Mouse (Mus musculus) heart, adult 2 months (tissue): ENCODE results near the gene Gm28053. TPM values are rescaled to one million over a fixed set of nuclear protein-coding genes. Genes with fewer than 3 reads are reported as not detected.
A peak's percentile ranks its signal among the peaks of the same experiment; 100 is the strongest.

ENCODE experiments used
- DNase-seq, 2 experiments: peaks; one replicate each; pipeline ENCODE4 v3.0.0; 2021
- H3K27ac ChIP-seq: fragments of 200-600 bp; 2 replicates; pipeline ENCODE4 v1.8.1; 2022
- H3K27me3 ChIP-seq: fragments of 200-500 bp; 2 replicates; pipeline ENCODE4 v1.6.1; 2012; ENCODE audit warnings: mild to moderate bottlenecking, low read length, inconsistent platforms, mixed read lengths; ENCODE audit not compliant: control insufficient read depth, insufficient read depth
- H3K36me3 ChIP-seq: fragments of 200-500 bp; 2 replicates; pipeline ENCODE4 v1.6.1; 2012; ENCODE audit warnings: low read length, inconsistent platforms; ENCODE audit not compliant: control insufficient read depth, insufficient read depth
- H3K4me1 ChIP-seq: fragments of 200-500 bp; 2 replicates; pipeline ENCODE4 v1.6.1; 2011; ENCODE audit warnings: low read length; ENCODE audit not compliant: control insufficient read depth, insufficient read depth
- H3K4me3 ChIP-seq: fragments of 200-600 bp; 2 replicates; pipeline ENCODE4 v1.8.1; 2022
- H3K79me2 ChIP-seq: fragments of 200-500 bp; replicated peaks from 2 replicates; pipeline ENCODE4 v1.6.1; 2012; ENCODE audit warnings: mild to moderate bottlenecking, inconsistent platforms, low read length, moderate library complexity, mixed read lengths; ENCODE audit not compliant: control insufficient read depth, insufficient read depth
- H3K9ac ChIP-seq: fragments of 200-500 bp; 2 replicates; pipeline ENCODE4 v1.6.1; 2012; ENCODE audit warnings: low read depth, mild to moderate bottlenecking, control low read depth, inconsistent platforms, low read length, mixed read lengths
- CTCF ChIP-seq: fragments of 200-600 bp; IDR thresholded peaks from 2 replicates; pipeline ENCODE4 v1.8.1; 2022; ENCODE audit warnings: antibody characterized with exemption, mild to moderate bottlenecking, moderate library complexity
- EP300 ChIP-seq: fragments of 200-500 bp; IDR thresholded peaks from 2 replicates; pipeline ENCODE4 v1.6.1; 2011; ENCODE audit warnings: low read depth, low read length, control low read depth; ENCODE audit not compliant: insufficient read depth
- POLR2A ChIP-seq: fragments of 200-500 bp; IDR thresholded peaks from 2 replicates; pipeline ENCODE4 v1.6.1; 2011; ENCODE audit warnings: mild to moderate bottlenecking, low read depth, low read length, control low read depth; ENCODE audit not compliant: insufficient read depth
- WGBS: fragments of 180-500 bp; shearing (Covaris S2); methylation state at CpG from one replicate; pipeline ENCODE4 v1.1.7; 2018; 5-methylcytosine and 5-hydroxymethylcytosine counted together
- intact Hi-C: fragments of 180-260 bp; cut with DNase I; formaldehyde crosslinking; loops from one replicate; pipeline ENCODE4 v1.15.1; 2025
- polyA plus RNA-seq: library from polyadenylated mRNA; depleted of rRNA; stranded (reverse); fragments of >200 nt; gene quantifications from 2 replicates; pipeline ENCODE4 v1.2.3, GENCODE M21; 2012
- total RNA-seq, 2 experiments: library from RNA; stranded (reverse); gene quantifications; 2 replicates each; pipeline ENCODE4 v1.2.3; 2021

Gene Gm28053
- total and polyA plus RNA-seq, 3 experiments: 3.4 to 5.6 TPM; not detected in 1

GRCm38 (mm10) chr6:48676860-48677415 is 41.5 kb upstream of the Gm28053 start:
- Histone ChIP-seq H3K4me3 (peak overlapping the region; percentile 55), H3K9ac (no peak overlapping the region), H3K79me2 (no peaks in the 10 kb centered on the region), H3K36me3 (no peaks in the 10 kb centered on the region), H3K27me3 (no peaks in the 10 kb centered on the region), H3K27ac (no peak overlapping the region; the same call in 1 of the 2 replicates), H3K4me1 (peaks cover 1% of the 10 kb centered on the region)
- intact Hi-C loops: loop anchor here (2.0 kb wide), 1 partner anchor 30 kb away; no protein-coding TSS in a partner anchor
- WGBS: 64% methylated on average over 5 of the region's 5 CpGs
- no peak for TF ChIP-seq CTCF
- no peak for TF ChIP-seq POLR2A
- no peak for TF ChIP-seq EP300
- no peak for DNase-seq

- intact Hi-C loops: loop anchor here (2.0 kb wide), 2 partner anchors 29 to 31 kb away; partner anchors contain the start of gene Gimap8
- Histone ChIP-seq H3K79me2 (no peaks in the 10 kb centered on the region), H3K27ac (no peak overlapping the region), H3K36me3 (no peaks in the 10 kb centered on the region), H3K27me3 (no peaks in the 10 kb centered on the region), H3K4me1 (peaks cover 3% of the 10 kb centered on the region), H3K4me3 (no peak overlapping the region), H3K9ac (no peak overlapping the region)
- 93% methylated on average over 17 of the region's 17 CpGs for WGBS
- TF ChIP-seq POLR2A (no peak), CTCF (no peak), EP300 (no peak)
- no peak for DNase-seq
Measured at GRCm38 (mm10) chr6:48677492-48678345, 40.7 kb upstream of the Gm28053 start.

GRCm38 (mm10) chr6:48678391-48678790 is 40.0 kb upstream of the Gm28053 start:
- H3K27ac ChIP-seq: no peak overlapping the region
- H3K4me3 ChIP-seq: no peak overlapping the region
- DNase-seq: no peak
- H3K36me3 ChIP-seq: no peaks in the 10 kb centered on the region
- H3K9ac ChIP-seq: no peak overlapping the region
- H3K4me1 ChIP-seq: peaks cover 3% of the 10 kb centered on the region
- H3K79me2 ChIP-seq: no peaks in the 10 kb centered on the region
- intact Hi-C loops: loop anchor here (2.0 kb wide), 1 partner anchor 32 kb away; the partner anchor contains the start of gene Gimap8
- H3K27me3 ChIP-seq: no peaks in the 10 kb centered on the region
- TF ChIP-seq CTCF: no peak
- no peak for TF ChIP-seq EP300
- TF ChIP-seq POLR2A: no peak
- 67% methylated on average over 4 of the region's 4 CpGs for WGBS

- intact Hi-C loops: loop anchor here (2.0 kb wide), 1 partner anchor 33 kb away; the partner anchor contains the start of gene Gimap8
Measured at GRCm38 (mm10) chr6:48679701-48680100, 38.7 kb upstream of the Gm28053 start.

GRCm38 (mm10) chr6:48680421-48680820 is 38.0 kb upstream of the Gm28053 start:
- Histone ChIP-seq H3K36me3 (no peaks in the 10 kb centered on the region), H3K27me3 (no peaks in the 10 kb centered on the region), H3K4me3 (no peak overlapping the region), H3K27ac (no peak overlapping the region), H3K79me2 (no peaks in the 10 kb centered on the region), H3K4me1 (peaks cover 3% of the 10 kb centered on the region), H3K9ac (no peak overlapping the region)
- 76% methylated on average over 5 of the region's 5 CpGs for whole genome bisulfite sequencing
- TF ChIP-seq CTCF (no peak), POLR2A (no peak), EP300 (no peak)
- DNase-seq: no peak
- intact Hi-C loops: no loop called here

More at GRCm38 (mm10) chr6:48679701-48680100, 38.7 kb upstream of the Gm28053 start:
- H3K79me2 ChIP-seq: no peaks in the 10 kb centered on the region
- H3K27ac ChIP-seq: peak overlapping the region; percentile 4; the same call in 1 of the 2 replicates
- no peak overlapping the region for H3K4me3 ChIP-seq
- no peaks in the 10 kb centered on the region for H3K36me3 ChIP-seq
- TF ChIP-seq CTCF (no peak), POLR2A (no peak), EP300 (no peak)
- no peaks in the 10 kb centered on the region for H3K27me3 ChIP-seq
- 75% methylated on average over 6 of the region's 6 CpGs for WGBS
- H3K9ac ChIP-seq: no peak overlapping the region
- peaks cover 3% of the 10 kb centered on the region for H3K4me1 ChIP-seq
- DNase-seq: no peak
